Mouse (Mus musculus): ENCODE data around the gene Rnase9. TPM values are rescaled to one million over a fixed set of nuclear protein-coding genes. Genes with fewer than 3 reads are reported as not detected.

Gene Rnase9
- polyA plus RNA-seq, 2 experiments: not detected

DNA sequence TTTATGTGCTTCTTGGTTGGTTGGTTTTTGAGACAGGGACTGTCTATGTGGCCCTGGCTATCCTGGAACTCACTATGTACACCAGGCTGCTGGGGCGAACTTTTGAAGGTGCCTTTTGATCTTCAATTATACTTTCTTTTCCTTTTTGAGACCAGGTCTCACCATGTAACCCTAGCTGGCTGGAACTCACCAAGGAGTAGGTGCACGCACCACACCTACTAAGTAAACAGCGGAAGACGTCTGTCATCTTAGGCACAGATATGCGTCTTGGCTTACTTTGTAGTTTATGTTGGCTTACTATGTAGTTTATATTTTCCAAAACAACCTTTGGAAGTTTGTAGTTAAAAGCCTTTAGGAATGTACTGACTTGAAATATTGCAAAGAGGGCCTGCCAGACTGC lies 27.3 kb upstream of the Rnase9 start:
- Histone ChIP-seq H3K27ac (no peak overlapping the region), H3K27me3 (ENCODE audit: control insufficient read depth, insufficient read depth, low read length) (no peaks in the 10 kb centered on the region; the same call in 1 of the 2 replicates), H3K4me2 (ENCODE audit: low read depth) (no peak overlapping the region), H3K4me1 (replicated peaks; ENCODE audit: control insufficient read depth in 2 of 2, insufficient read depth in 2 of 2, low read length in 1 of 2) (peaks cover 2 to 4% of the 10 kb centered on the region in 2 experiments; a peak in 2 of 4 replicates), H3K4me3 (ENCODE audit: insufficient read depth in 1 of 2, low read depth in 2 of 2, low read length in 2 of 2) (no peak overlapping the region), H3K36me3 (replicated peaks; ENCODE audit: control insufficient read depth, insufficient read depth, low read depth) (no peaks in the 10 kb centered on the region), H3K9ac (replicated peaks) (no peak overlapping the region), H3K9me3 (ENCODE audit: control insufficient read depth, low read length) (no peaks in the 10 kb centered on the region)
- no peak for ATAC-seq (ENCODE audit: insufficient read depth)
- 75% methylated on average over 5 of the region's 5 CpGs for WGBS (ENCODE audit: insufficient replicate concordance)
- no peak for TF ChIP-seq CTCF (IDR thresholded peaks at IDR 0.05; ENCODE audit: low read depth)
- no peak for TF ChIP-seq EP300 (IDR thresholded peaks at IDR 0.05; ENCODE audit: low read depth)
- DNase-seq (ENCODE audit: low read depth in 3 of 3, low spot score in 3 of 3): no peak

DNA sequence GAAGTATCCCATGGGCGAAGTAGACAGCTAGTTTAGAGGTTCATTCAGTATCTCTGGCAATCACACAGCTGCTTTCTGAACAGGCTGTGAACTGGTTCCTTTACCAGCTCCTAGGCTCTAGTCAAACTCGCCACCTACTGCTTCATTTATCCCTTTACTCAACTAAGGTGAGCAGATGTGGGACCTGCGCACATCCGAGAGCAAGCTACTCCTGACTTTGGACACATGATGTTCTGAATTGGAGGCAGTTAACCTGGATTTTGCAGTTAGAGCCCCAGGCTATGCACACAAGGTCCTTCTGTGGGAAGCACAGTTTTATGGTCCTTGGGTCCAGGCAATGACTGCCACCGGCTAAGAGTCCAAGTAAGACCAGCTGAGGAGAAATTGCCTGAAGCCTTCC lies 19.1 kb upstream of the Rnase9 start:
- Histone ChIP-seq H3K4me3 (ENCODE audit: insufficient read depth in 1 of 2, low read depth in 2 of 2, low read length in 2 of 2) (no peak overlapping the region), H3K4me1 (replicated peaks; ENCODE audit: control insufficient read depth in 2 of 2, insufficient read depth in 2 of 2, low read length in 1 of 2) (peaks cover 1 to 13% of the 10 kb centered on the region in 2 experiments; a peak in 3 of 4 replicates), H3K9me3 (ENCODE audit: control insufficient read depth, low read length) (no peaks in the 10 kb centered on the region), H3K27me3 (ENCODE audit: control insufficient read depth, insufficient read depth, low read length) (no peaks in the 10 kb centered on the region), H3K36me3 (replicated peaks; ENCODE audit: control insufficient read depth, insufficient read depth, low read depth) (no peaks in the 10 kb centered on the region), H3K9ac (replicated peaks) (no peak overlapping the region), H3K27ac (no peak overlapping the region), H3K4me2 (ENCODE audit: low read depth) (no peak overlapping the region)
- DNase-seq (ENCODE audit: low read depth in 3 of 3, low spot score in 3 of 3) (no peak), ATAC-seq (ENCODE audit: insufficient read depth) (no peak)
- WGBS (ENCODE audit: insufficient replicate concordance): 72% methylated on average over 5 of the region's 5 CpGs
- TF ChIP-seq EP300 (IDR thresholded peaks at IDR 0.05; ENCODE audit: low read depth) (no peak), CTCF (IDR thresholded peaks at IDR 0.05; ENCODE audit: low read depth) (no peak)

DNA sequence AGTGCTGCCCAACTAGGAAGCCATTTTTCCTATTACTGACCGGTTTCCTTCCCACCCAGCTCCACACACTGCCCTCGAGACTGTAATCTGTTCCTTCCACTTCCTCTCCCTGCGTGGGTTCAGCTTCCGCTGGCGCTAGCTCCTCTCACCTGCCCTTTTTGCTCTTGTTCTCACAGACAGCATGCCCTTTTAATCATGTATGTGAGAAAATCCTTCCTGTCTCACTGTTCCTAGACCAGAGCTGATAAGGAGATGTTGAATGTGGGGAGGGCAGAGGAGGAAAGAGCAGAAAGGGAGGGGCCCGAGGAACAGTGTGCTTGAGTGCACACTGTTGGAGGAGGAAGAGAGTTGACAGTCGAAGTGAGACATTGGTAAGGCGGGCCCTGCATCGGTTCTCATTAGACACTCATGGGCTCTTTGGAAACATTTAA lies 15.7 kb upstream of the Rnase9 start, which contains the start of gene Rnase12:
Rnase12 (minus strand) TSS at position 261 of the 431 bp plus-strand sequence.
- DNase-seq (ENCODE audit: low read depth in 3 of 3, low spot score in 3 of 3) (no peak), ATAC-seq (ENCODE audit: insufficient read depth) (peak; percentile 58; the same call in 1 of the 2 replicates)

DNA sequence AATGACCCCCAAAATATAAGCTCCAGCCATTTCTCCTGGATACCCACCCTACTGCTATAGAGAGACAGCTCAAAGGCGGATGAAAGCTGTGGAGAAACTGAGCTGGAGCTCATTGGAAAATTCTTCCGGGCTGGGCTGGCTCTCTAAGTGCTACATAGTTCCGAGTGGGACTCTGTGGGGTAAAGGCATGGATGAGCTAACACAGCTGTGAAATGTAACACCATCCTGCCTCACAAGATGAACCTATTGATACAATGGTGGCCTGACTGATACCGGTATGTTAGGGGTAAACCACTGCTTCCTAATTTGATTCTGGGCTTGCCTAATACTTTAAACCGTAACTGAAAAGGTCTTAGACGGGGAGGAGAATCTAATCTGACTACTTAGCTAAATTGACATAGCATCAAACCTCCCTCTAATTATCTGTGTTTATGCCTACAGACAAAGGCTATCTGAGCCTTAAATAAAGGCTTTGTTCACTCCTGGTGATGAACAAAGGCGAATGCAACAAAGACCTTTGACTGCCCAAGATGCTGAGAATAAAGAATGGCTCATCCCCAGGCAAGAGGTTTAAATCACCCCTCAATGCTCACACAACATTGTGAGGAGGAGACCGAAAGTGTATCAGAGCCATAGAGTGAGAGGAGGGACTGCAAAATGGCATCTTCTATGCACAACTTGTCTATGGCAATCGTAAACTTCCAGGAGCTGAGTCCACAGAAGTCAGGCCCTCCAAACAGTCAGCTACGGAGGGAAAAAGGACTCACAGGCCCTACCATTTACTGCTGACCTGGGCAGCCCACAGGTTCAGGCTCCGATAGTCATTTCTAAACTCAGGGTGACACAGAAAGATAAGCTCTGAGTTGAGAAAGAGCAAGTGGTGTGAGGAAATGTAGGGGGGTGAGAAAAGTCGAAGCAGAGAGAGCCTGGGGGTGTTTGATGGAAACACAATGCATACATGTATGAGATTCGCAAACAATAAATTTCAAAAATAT lies 12.9 kb upstream of the Rnase9 start:
- no peak overlapping the region for H3K27ac ChIP-seq
- DNase-seq (ENCODE audit: low read depth in 3 of 3, low spot score in 3 of 3) (no peak), ATAC-seq (ENCODE audit: insufficient read depth) (no peak)
- no peak overlapping the region for H3K4me3 ChIP-seq (ENCODE audit: insufficient read depth in 1 of 2, low read depth in 2 of 2, low read length in 2 of 2)
- 48% methylated on average over 13 of the region's 13 CpGs for WGBS (ENCODE audit: insufficient replicate concordance)
- no peak overlapping the region for H3K4me2 ChIP-seq (ENCODE audit: low read depth)
- H3K9ac ChIP-seq (replicated peaks): no peak overlapping the region
- no peaks in the 10 kb centered on the region for H3K27me3 ChIP-seq (ENCODE audit: control insufficient read depth, insufficient read depth, low read length)
- peaks cover 0 to 10% of the 10 kb centered on the region in 2 experiments; a peak in 3 of 4 replicates for H3K4me1 ChIP-seq (replicated peaks; ENCODE audit: control insufficient read depth in 2 of 2, insufficient read depth in 2 of 2, low read length in 1 of 2)
- H3K9me3 ChIP-seq (ENCODE audit: control insufficient read depth, low read length): no peaks in the 10 kb centered on the region
- TF ChIP-seq EP300 (IDR thresholded peaks at IDR 0.05; ENCODE audit: low read depth): no peak
- TF ChIP-seq CTCF (IDR thresholded peaks at IDR 0.05; ENCODE audit: low read depth): no peak
- no peaks in the 10 kb centered on the region for H3K36me3 ChIP-seq (replicated peaks; ENCODE audit: control insufficient read depth, insufficient read depth, low read depth)

More for the DNA sequence above, 15.7 kb upstream of the Rnase9 start, which contains the start of gene Rnase12:
- Histone ChIP-seq H3K4me1 (replicated peaks; ENCODE audit: control insufficient read depth in 2 of 2, insufficient read depth in 2 of 2, low read length in 1 of 2) (peaks cover 0 to 15% of the 10 kb centered on the region in 2 experiments; a peak in 3 of 4 replicates), H3K4me2 (ENCODE audit: low read depth) (peak within 1 kb of the TSS; percentile 37), H3K9me3 (ENCODE audit: control insufficient read depth, low read length) (no peaks in the 10 kb centered on the region), H3K36me3 (replicated peaks; ENCODE audit: control insufficient read depth, insufficient read depth, low read depth) (no peaks in the 10 kb centered on the region), H3K27ac (no peak within 1 kb of the TSS), H3K9ac (replicated peaks) (no peak within 1 kb of the TSS), H3K27me3 (ENCODE audit: control insufficient read depth, insufficient read depth, low read length) (no peaks in the 10 kb centered on the region), H3K4me3 (ENCODE audit: insufficient read depth in 1 of 2, low read depth in 2 of 2, low read length in 2 of 2) (no peak within 1 kb of the TSS)
- TF ChIP-seq CTCF (IDR thresholded peaks at IDR 0.05; ENCODE audit: low read depth) (no peak), EP300 (IDR thresholded peaks at IDR 0.05; ENCODE audit: low read depth) (no peak)
- WGBS (ENCODE audit: insufficient replicate concordance): 6% methylated on average over 9 of the region's 9 CpGs

DNA sequence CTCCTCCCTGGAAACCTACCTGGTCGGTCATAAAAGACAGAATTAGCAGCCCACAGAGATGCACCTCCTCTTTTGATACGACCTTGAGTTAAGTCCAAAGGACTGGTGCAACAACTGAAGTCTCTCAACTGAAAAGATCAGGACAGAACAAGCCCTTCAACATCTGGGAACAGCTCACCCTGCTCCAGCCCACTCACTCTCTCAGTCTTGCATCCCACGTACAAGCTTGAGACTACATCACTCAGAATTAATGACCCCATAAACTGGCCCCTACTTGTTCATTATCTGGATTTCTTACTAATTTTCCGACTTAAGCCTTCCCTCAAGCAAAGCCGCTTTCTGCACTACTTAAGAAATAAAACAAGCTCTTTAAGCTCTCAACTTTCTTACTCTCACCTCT lies 11.5 kb upstream of the Rnase9 start:
- H3K4me3 ChIP-seq (ENCODE audit: insufficient read depth in 1 of 2, low read depth in 2 of 2, low read length in 2 of 2): no peak overlapping the region
- no peak overlapping the region for H3K4me2 ChIP-seq (ENCODE audit: low read depth)
- H3K9ac ChIP-seq (replicated peaks): no peak overlapping the region
- TF ChIP-seq EP300 (IDR thresholded peaks at IDR 0.05; ENCODE audit: low read depth) (no peak), CTCF (IDR thresholded peaks at IDR 0.05; ENCODE audit: low read depth) (no peak)
- DNase-seq (ENCODE audit: low read depth in 3 of 3, low spot score in 3 of 3) (no peak), ATAC-seq (ENCODE audit: insufficient read depth) (no peak)
- WGBS (ENCODE audit: insufficient replicate concordance): 60% methylated on average over 5 of the region's 5 CpGs
- H3K27ac ChIP-seq: no peak overlapping the region
- H3K4me1 ChIP-seq (replicated peaks; ENCODE audit: control insufficient read depth in 2 of 2, insufficient read depth in 2 of 2, low read length in 1 of 2): peaks cover 0 to 10% of the 10 kb centered on the region in 2 experiments; a peak in 3 of 4 replicates
- H3K9me3 ChIP-seq (ENCODE audit: control insufficient read depth, low read length): no peaks in the 10 kb centered on the region
- no peaks in the 10 kb centered on the region for H3K36me3 ChIP-seq (replicated peaks; ENCODE audit: control insufficient read depth, insufficient read depth, low read depth)
- no peaks in the 10 kb centered on the region for H3K27me3 ChIP-seq (ENCODE audit: control insufficient read depth, insufficient read depth, low read length)
